Mouse (Mus musculus): ENCODE measurements at regions not wholly inside any gene's neighbourhood (a gene's known extent, or its start where the extent isn't known, plus 50 kb on each side); places are given as distances from the start of the nearest gene placed in this dataset.

GRCm38 (mm10) chr4:33686135-33686534 is 238.3 kb upstream of the Cnr1 start:
- DNase-seq (ENCODE audit: low spot score in 2 of 2), result peak in 1 of 2 experiments; percentile 23

- DNase-seq (ENCODE audit: low spot score in 2 of 2), result no peak
These were observed 237.0 kb upstream of the Cnr1 start for GRCm38 (mm10) chr4:33687434-33687833.

GRCm38 (mm10) chr4:33693441-33693840 is 231.0 kb upstream of the Cnr1 start:
- DNase-seq (ENCODE audit: low spot score in 2 of 2), result no peak

- peak; percentile 37 to 61 for DNase-seq (ENCODE audit: low spot score in 2 of 2)
These were observed 227.4 kb upstream of the Cnr1 start for GRCm38 (mm10) chr4:33696969-33697368.

GRCm38 (mm10) chr4:33702028-33702666 is 222.2 kb upstream of the Cnr1 start:
- no peak for DNase-seq (ENCODE audit: low spot score in 2 of 2)

GRCm38 (mm10) chr4:33705722-33706121 is 218.7 kb upstream of the Cnr1 start:
- DNase-seq (ENCODE audit: low spot score in 2 of 2), result no peak

- no peak for DNase-seq (ENCODE audit: low spot score in 2 of 2)
These were observed 217.6 kb upstream of the Cnr1 start for GRCm38 (mm10) chr4:33706785-33707184.

GRCm38 (mm10) chr4:33716475-33717117 is 207.8 kb upstream of the Cnr1 start:
- DNase-seq (ENCODE audit: low spot score in 2 of 2), result no peak

- no peak for DNase-seq (ENCODE audit: low spot score in 2 of 2)
These were observed 203.4 kb upstream of the Cnr1 start for GRCm38 (mm10) chr4:33720972-33721371.

GRCm38 (mm10) chr4:33721971-33722370 is 202.4 kb upstream of the Cnr1 start:
- DNase-seq (ENCODE audit: low spot score in 2 of 2), result no peak

GRCm38 (mm10) chr4:33731837-33732236 is 192.6 kb upstream of the Cnr1 start:
- DNase-seq (ENCODE audit: low spot score in 2 of 2), result no peak

GRCm38 (mm10) chr4:33734923-33735322 is 189.5 kb upstream of the Cnr1 start:
- no peak for DNase-seq (ENCODE audit: low spot score in 2 of 2)

- peak in 1 of 2 experiments; percentile 57 for DNase-seq (ENCODE audit: low spot score in 2 of 2)
These were observed 188.9 kb upstream of the Cnr1 start for GRCm38 (mm10) chr4:33735442-33735966.

GRCm38 (mm10) chr4:33736061-33736701 is 188.2 kb upstream of the Cnr1 start:
- peak; percentile 78 to 90 for DNase-seq (ENCODE audit: low spot score in 2 of 2)

- no peak for DNase-seq (ENCODE audit: low spot score in 2 of 2)
These were observed 187.1 kb upstream of the Cnr1 start for GRCm38 (mm10) chr4:33737337-33737736.

GRCm38 (mm10) chr4:33737859-33738417 is 186.5 kb upstream of the Cnr1 start:
- DNase-seq (ENCODE audit: low spot score in 2 of 2), result no peak

- no peak for DNase-seq (ENCODE audit: low spot score in 2 of 2)
These were observed 185.0 kb upstream of the Cnr1 start for GRCm38 (mm10) chr4:33739211-33739904.

- DNase-seq (ENCODE audit: low spot score in 2 of 2), result no peak
These were observed 183.4 kb upstream of the Cnr1 start for GRCm38 (mm10) chr4:33740982-33741381.

GRCm38 (mm10) chr4:33745180-33745579 is 179.2 kb upstream of the Cnr1 start:
- DNase-seq (ENCODE audit: low spot score in 2 of 2), result no peak

- DNase-seq (ENCODE audit: low spot score in 2 of 2), result no peak
These were observed 177.0 kb upstream of the Cnr1 start for GRCm38 (mm10) chr4:33747316-33747895.

- DNase-seq (ENCODE audit: low spot score in 2 of 2), result no peak
These were observed 156.7 kb upstream of the Cnr1 start for GRCm38 (mm10) chr4:33767721-33768120.
